Comparison of ENCODE assay signal across 24 mouse cellular contexts in genomic region chr7:77623491-77623890, GRCm38 (mm10).
DNase-seq lines count a peak whose midpoint lies in the region; ATAC-seq and TF ChIP-seq lines count a peak whose summit lies in the region.
"Had no signal": no experiment of that assay in that cellular context is flagged by ENCODE, and none has a peak within 500 bp of the region (broad histone marks: within the 10 kb centered on the region; RNA-seq: fewer than 3 reads in every experiment).

No protein-coding gene starts in this region.

- no peaks in the 10 kb centered on the region for H3K36me3 ChIP-seq in forebrain, postnatal 0 days (ENCODE audit: insufficient read depth)
- H3K36me3 ChIP-seq in forebrain, embryonic 15.5 days = no peaks in the 10 kb centered on the region
- H3K36me3 ChIP-seq in midbrain, embryonic 11.5 days (ENCODE audit: control insufficient read depth, insufficient read depth, low read length) = no peaks in the 10 kb centered on the region
- H3K36me3 ChIP-seq in midbrain, embryonic 13.5 days = no peaks in the 10 kb centered on the region
- H3K36me3 ChIP-seq in midbrain, embryonic 16.5 days (ENCODE audit: control insufficient read depth, insufficient read depth, low read length) = no peaks in the 10 kb centered on the region
- H3K36me3 ChIP-seq: embryonic facial prominence, embryonic 12.5 days; limb, embryonic 12.5 days; liver, embryonic 15.5 days had no signal

- H3K27ac ChIP-seq in forebrain, postnatal 0 days (ENCODE audit: low read depth, low read length) = 0 out of 2 replicates have a peak overlapping the region, but pooled peaks have one; percentile 0
- no peak overlapping the region for H3K27ac ChIP-seq in forebrain, embryonic 15.5 days (replicated peaks)
- H3K27ac ChIP-seq in midbrain, embryonic 11.5 days (ENCODE audit: low read depth, low read length) = no peak overlapping the region
- H3K27ac ChIP-seq in midbrain, embryonic 13.5 days = no peak overlapping the region
- H3K27ac ChIP-seq in midbrain, embryonic 16.5 days (ENCODE audit: low read length) = 0 out of 2 replicates have a peak overlapping the region, but pooled peaks have one; percentile 19
- H3K27ac ChIP-seq: embryonic facial prominence, embryonic 12.5 days; left cerebral cortex, adult 2 months; limb, embryonic 12.5 days; liver, embryonic 15.5 days had no signal

- no peaks in the 10 kb centered on the region for H3K9me3 ChIP-seq in forebrain, postnatal 0 days (ENCODE audit: low read length)
- no peaks in the 10 kb centered on the region for H3K9me3 ChIP-seq in forebrain, embryonic 15.5 days
- H3K9me3 ChIP-seq in midbrain, embryonic 11.5 days (ENCODE audit: control insufficient read depth, low read length) = no peaks in the 10 kb centered on the region
- no peaks in the 10 kb centered on the region for H3K9me3 ChIP-seq in midbrain, embryonic 13.5 days
- no peaks in the 10 kb centered on the region for H3K9me3 ChIP-seq in midbrain, embryonic 16.5 days (replicated peaks; ENCODE audit: control insufficient read depth, low read length, poor library complexity, severe bottlenecking)
- H3K9me3 ChIP-seq: embryonic facial prominence, embryonic 12.5 days; limb, embryonic 12.5 days; liver, embryonic 15.5 days had no signal

- no peaks in the 10 kb centered on the region for H3K27me3 ChIP-seq in forebrain, postnatal 0 days (ENCODE audit: insufficient read depth, low read length)
- no peaks in the 10 kb centered on the region for H3K27me3 ChIP-seq in forebrain, embryonic 15.5 days
- H3K27me3 ChIP-seq in midbrain, embryonic 11.5 days (ENCODE audit: control insufficient read depth, insufficient read depth, low read length) = no peaks in the 10 kb centered on the region; the same call in 1 of the 2 replicates
- H3K27me3 ChIP-seq in midbrain, embryonic 13.5 days = no peaks in the 10 kb centered on the region
- no peaks in the 10 kb centered on the region for H3K27me3 ChIP-seq in midbrain, embryonic 16.5 days (ENCODE audit: control insufficient read depth, insufficient read depth, low read depth, low read length)
- H3K27me3 ChIP-seq: embryonic facial prominence, embryonic 12.5 days; limb, embryonic 12.5 days; liver, embryonic 15.5 days; Patski had no signal

- peaks cover 10% of the 10 kb centered on the region; the same call in 1 of the 2 replicates for H3K4me1 ChIP-seq in forebrain, postnatal 0 days (ENCODE audit: insufficient read depth)
- peaks cover 8% of the 10 kb centered on the region for H3K4me1 ChIP-seq in forebrain, embryonic 15.5 days
- peaks cover 8% of the 10 kb centered on the region for H3K4me1 ChIP-seq in midbrain, embryonic 11.5 days (ENCODE audit: control insufficient read depth, insufficient read depth, low read length)
- H3K4me1 ChIP-seq in midbrain, embryonic 13.5 days (replicated peaks) = peaks cover 10% of the 10 kb centered on the region; the same call in 1 of the 2 replicates
- peaks cover 8% of the 10 kb centered on the region; the same call in 1 of the 2 replicates for H3K4me1 ChIP-seq in midbrain, embryonic 16.5 days (ENCODE audit: control insufficient read depth, insufficient read depth, low read length)
- H3K4me1 ChIP-seq: embryonic facial prominence, embryonic 12.5 days; limb, embryonic 12.5 days; liver, embryonic 15.5 days had no signal

- TF ChIP-seq CTCF in forebrain, postnatal 0 days (IDR thresholded peaks at IDR 0.05; ENCODE audit: low read depth) = no peak

- ATAC-seq in forebrain, postnatal 0 days = no peak
- ATAC-seq in forebrain, embryonic 15.5 days (replicated peaks) = no peak
- ATAC-seq in midbrain, embryonic 11.5 days (ENCODE audit: low FRiP score) = peak; percentile 57; the same call in 1 of the 2 replicates
- no peak for ATAC-seq in midbrain, embryonic 13.5 days
- ATAC-seq in midbrain, embryonic 16.5 days = no peak
- ATAC-seq in megakaryocyte, adult 5-6 weeks (ENCODE audit: poor library complexity, severe bottlenecking) = no peak
- ATAC-seq: intestine, embryonic 16.5 days; Patski had no signal

- H3K4me3 ChIP-seq in forebrain, postnatal 0 days (ENCODE audit: low read depth, low read length) = no peak overlapping the region
- H3K4me3 ChIP-seq in forebrain, embryonic 15.5 days = no peak overlapping the region
- no peak overlapping the region for H3K4me3 ChIP-seq in midbrain, embryonic 11.5 days (ENCODE audit: low read depth, low read length)
- H3K4me3 ChIP-seq in midbrain, embryonic 13.5 days (replicated peaks) = no peak overlapping the region
- H3K4me3 ChIP-seq in midbrain, embryonic 16.5 days (ENCODE audit: low read depth, low read length) = no peak overlapping the region
- H3K4me3 ChIP-seq: embryonic facial prominence, embryonic 12.5 days; left cerebral cortex, adult 2 months; limb, embryonic 12.5 days; liver, embryonic 15.5 days had no signal

- peak; percentile 16 for DNase-seq in forebrain, postnatal 0 days
- peak; percentile 87 for DNase-seq in midbrain, embryonic 11.5 days (ENCODE audit: low spot score, missing footprints)
- DNase-seq in embryo, embryonic 10.5 days (ENCODE audit: low spot score) = peak; percentile 29
- no peak for DNase-seq in kidney, adult 18-20 months
- DNase-seq: adrenal gland, postnatal 14 days; cerebellum, adult 18-20 months; cerebellum, postnatal 10 days; gastrocnemius, postnatal 10 days; heart, postnatal 14 days; kidney, postnatal 25 days; lung, embryonic 14.5 days; lung, postnatal 14 days; thymus, adult 2 months; thymus, postnatal 36 days had no signal

- 16% methylated on average over 4 of the region's 4 CpGs for WGBS in forebrain, postnatal 0 days
- WGBS in forebrain, embryonic 15.5 days = 6% methylated on average over 4 of the region's 4 CpGs
- WGBS in midbrain, embryonic 11.5 days = 21% methylated on average over 4 of the region's 4 CpGs
- 11% methylated on average over 4 of the region's 4 CpGs for WGBS in midbrain, embryonic 13.5 days
- 10% methylated on average over 4 of the region's 4 CpGs for WGBS in midbrain, embryonic 16.5 days

- no peak overlapping the region for H3K4me2 ChIP-seq in forebrain, postnatal 0 days (ENCODE audit: low read depth)
- no peak overlapping the region for H3K4me2 ChIP-seq in forebrain, embryonic 15.5 days (replicated peaks)
- H3K4me2 ChIP-seq in midbrain, embryonic 11.5 days = no peak overlapping the region
- H3K4me2 ChIP-seq in midbrain, embryonic 13.5 days (replicated peaks) = no peak overlapping the region
- no peak overlapping the region for H3K4me2 ChIP-seq in midbrain, embryonic 16.5 days (ENCODE audit: low read length)
- H3K4me2 ChIP-seq: embryonic facial prominence, embryonic 12.5 days; limb, embryonic 12.5 days; liver, embryonic 15.5 days; lung, embryonic 14.5 days had no signal

- no peak overlapping the region for H3K9ac ChIP-seq in forebrain, postnatal 0 days
- no peak overlapping the region for H3K9ac ChIP-seq in forebrain, embryonic 15.5 days (replicated peaks)
- H3K9ac ChIP-seq in midbrain, embryonic 11.5 days (ENCODE audit: low read length) = no peak overlapping the region
- H3K9ac ChIP-seq in midbrain, embryonic 13.5 days (replicated peaks) = no peak overlapping the region
- no peak overlapping the region for H3K9ac ChIP-seq in midbrain, embryonic 16.5 days (ENCODE audit: low read depth, low read length)
- H3K9ac ChIP-seq: embryonic facial prominence, embryonic 12.5 days; limb, embryonic 12.5 days; liver, embryonic 15.5 days; lung, embryonic 14.5 days had no signal

Comparison
In these comparisons a context has a peak if more than half of its experiments do, and no peak if none do; other contexts are left out.
1. H3K27ac ChIP-seq: peak in forebrain, postnatal 0 days (single experiment) and midbrain, embryonic 16.5 days (single experiment); none in forebrain, embryonic 15.5 days (single experiment), midbrain, embryonic 11.5 days (single experiment) and midbrain, embryonic 13.5 days (single experiment).